Mouse (Mus musculus): ENCODE data around the gene Pax5. TPM values are rescaled to one million over a fixed set of nuclear protein-coding genes. Genes with fewer than 3 reads are reported as not detected.

Gene Pax5
- polyA plus RNA-seq, 1 experiment from 2014 or later: not detected

DNA sequence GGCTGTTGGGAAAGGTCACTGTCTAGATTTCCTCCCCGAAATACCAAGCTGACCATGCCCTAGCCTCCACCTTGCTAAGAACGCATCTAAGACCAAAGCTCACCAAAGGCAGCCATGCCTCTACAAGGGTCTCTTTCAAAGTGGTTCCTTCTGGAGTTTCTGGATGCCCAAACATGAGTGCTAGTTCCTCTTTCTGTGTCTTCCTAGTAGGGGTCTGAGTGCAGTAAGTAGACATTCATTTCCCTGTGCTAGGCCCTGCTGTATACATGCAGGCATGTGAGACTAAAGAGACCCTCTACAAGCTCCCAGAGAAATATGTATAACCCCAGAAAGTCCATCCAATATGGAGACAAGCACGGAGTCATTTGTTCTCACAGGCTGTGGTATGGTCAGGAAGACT, 97.9 kb downstream of the Pax5 start:
- no peak overlapping the region for H3K9ac ChIP-seq (replicated peaks; ENCODE audit: low read depth, low read length)
- H3K4me1 ChIP-seq (ENCODE audit: control insufficient read depth, insufficient read depth, low read length): no peaks in the 10 kb centered on the region
- no peak for ATAC-seq (ENCODE audit: insufficient number of reproducible peaks, insufficient read depth, low FRiP score, low read depth)
- no peaks in the 10 kb centered on the region for H3K27me3 ChIP-seq (ENCODE audit: control insufficient read depth, insufficient read depth, low read length)
- no peaks in the 10 kb centered on the region for H3K36me3 ChIP-seq (ENCODE audit: control insufficient read depth, insufficient read depth, low read length)
- WGBS: 83% methylated on average over 3 of the region's 3 CpGs
- no peak overlapping the region for H3K27ac ChIP-seq (ENCODE audit: low read length)
- no peak overlapping the region for H3K4me2 ChIP-seq (replicated peaks; ENCODE audit: low read depth, low read length)
- no peaks in the 10 kb centered on the region for H3K9me3 ChIP-seq (ENCODE audit: control insufficient read depth, low read depth, low read length)
- no peak overlapping the region for H3K4me3 ChIP-seq (ENCODE audit: low read depth, low read length)

DNA sequence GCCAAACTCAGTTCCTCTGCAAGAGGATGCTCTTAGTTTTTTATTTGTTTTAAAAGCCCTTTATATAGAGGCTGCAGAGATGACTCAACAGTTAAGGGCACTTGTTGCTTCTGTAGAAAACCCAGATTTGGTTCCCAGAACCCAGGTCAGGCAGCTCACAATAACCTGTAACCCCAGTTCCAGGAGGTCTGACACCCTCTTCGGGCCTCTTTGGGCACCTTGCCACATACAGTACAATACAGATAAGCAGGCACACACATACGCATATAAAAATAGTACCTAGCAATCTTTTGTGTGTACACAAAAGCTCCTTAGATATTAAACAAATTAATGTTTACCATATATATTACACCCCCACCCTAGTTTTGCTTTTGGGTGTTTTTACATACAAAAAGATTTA, 104.8 kb downstream of the Pax5 start:
- Histone ChIP-seq H3K9me3 (ENCODE audit: control insufficient read depth, low read depth, low read length) (no peaks in the 10 kb centered on the region), H3K27ac (ENCODE audit: low read length) (no peak overlapping the region), H3K9ac (replicated peaks; ENCODE audit: low read depth, low read length) (no peak overlapping the region), H3K4me2 (replicated peaks; ENCODE audit: low read depth, low read length) (no peak overlapping the region), H3K4me3 (ENCODE audit: low read depth, low read length) (no peak overlapping the region), H3K4me1 (ENCODE audit: control insufficient read depth, insufficient read depth, low read length) (no peaks in the 10 kb centered on the region), H3K27me3 (ENCODE audit: control insufficient read depth, insufficient read depth, low read length) (no peaks in the 10 kb centered on the region), H3K36me3 (ENCODE audit: control insufficient read depth, insufficient read depth, low read length) (no peaks in the 10 kb centered on the region)
- 80% methylated on average over 2 of the region's 2 CpGs for WGBS
- no peak for ATAC-seq (ENCODE audit: insufficient number of reproducible peaks, insufficient read depth, low FRiP score, low read depth)

GRCm38 (mm10) chr4:44602257-44602801, 108.0 kb downstream of the Pax5 start:
- no peaks in the 10 kb centered on the region for H3K36me3 ChIP-seq (ENCODE audit: control insufficient read depth, insufficient read depth, low read length)
- no peaks in the 10 kb centered on the region for H3K9me3 ChIP-seq (ENCODE audit: control insufficient read depth, low read depth, low read length)
- no peak overlapping the region for H3K9ac ChIP-seq (replicated peaks; ENCODE audit: low read depth, low read length)
- H3K4me2 ChIP-seq (replicated peaks; ENCODE audit: low read depth, low read length): no peak overlapping the region
- 18% methylated on average over 4 of the region's 5 CpGs for WGBS
- no peak overlapping the region for H3K27ac ChIP-seq (ENCODE audit: low read length)
- H3K4me3 ChIP-seq (ENCODE audit: low read depth, low read length): no peak overlapping the region
- H3K4me1 ChIP-seq (ENCODE audit: control insufficient read depth, insufficient read depth, low read length): no peaks in the 10 kb centered on the region
- ATAC-seq (ENCODE audit: insufficient number of reproducible peaks, insufficient read depth, low FRiP score, low read depth): no peak
- H3K27me3 ChIP-seq (ENCODE audit: control insufficient read depth, insufficient read depth, low read length): no peaks in the 10 kb centered on the region

GRCm38 (mm10) chr4:44601370-44601769, 108.9 kb downstream of the Pax5 start:
- Histone ChIP-seq H3K4me2 (replicated peaks; ENCODE audit: low read depth, low read length) (no peak overlapping the region), H3K27me3 (ENCODE audit: control insufficient read depth, insufficient read depth, low read length) (no peaks in the 10 kb centered on the region), H3K4me3 (ENCODE audit: low read depth, low read length) (no peak overlapping the region), H3K9me3 (ENCODE audit: control insufficient read depth, low read depth, low read length) (no peaks in the 10 kb centered on the region), H3K9ac (replicated peaks; ENCODE audit: low read depth, low read length) (no peak overlapping the region), H3K4me1 (ENCODE audit: control insufficient read depth, insufficient read depth, low read length) (no peaks in the 10 kb centered on the region), H3K36me3 (ENCODE audit: control insufficient read depth, insufficient read depth, low read length) (no peaks in the 10 kb centered on the region), H3K27ac (ENCODE audit: low read length) (no peak overlapping the region)
- ATAC-seq (ENCODE audit: insufficient number of reproducible peaks, insufficient read depth, low FRiP score, low read depth): no peak
- WGBS: 68% methylated on average over 8 of the region's 8 CpGs

GRCm38 (mm10) chr4:44600875-44601274, 109.4 kb downstream of the Pax5 start:
- H3K4me3 ChIP-seq (ENCODE audit: low read depth, low read length): no peak overlapping the region
- H3K9ac ChIP-seq (replicated peaks; ENCODE audit: low read depth, low read length): no peak overlapping the region
- WGBS: 59% methylated on average over 5 of the region's 5 CpGs
- H3K36me3 ChIP-seq (ENCODE audit: control insufficient read depth, insufficient read depth, low read length): no peaks in the 10 kb centered on the region
- no peaks in the 10 kb centered on the region for H3K4me1 ChIP-seq (ENCODE audit: control insufficient read depth, insufficient read depth, low read length)
- H3K27me3 ChIP-seq (ENCODE audit: control insufficient read depth, insufficient read depth, low read length): no peaks in the 10 kb centered on the region
- H3K27ac ChIP-seq (ENCODE audit: low read length): no peak overlapping the region
- no peak for ATAC-seq (ENCODE audit: insufficient number of reproducible peaks, insufficient read depth, low FRiP score, low read depth)
- H3K9me3 ChIP-seq (ENCODE audit: control insufficient read depth, low read depth, low read length): no peaks in the 10 kb centered on the region
- no peak overlapping the region for H3K4me2 ChIP-seq (replicated peaks; ENCODE audit: low read depth, low read length)

DNA sequence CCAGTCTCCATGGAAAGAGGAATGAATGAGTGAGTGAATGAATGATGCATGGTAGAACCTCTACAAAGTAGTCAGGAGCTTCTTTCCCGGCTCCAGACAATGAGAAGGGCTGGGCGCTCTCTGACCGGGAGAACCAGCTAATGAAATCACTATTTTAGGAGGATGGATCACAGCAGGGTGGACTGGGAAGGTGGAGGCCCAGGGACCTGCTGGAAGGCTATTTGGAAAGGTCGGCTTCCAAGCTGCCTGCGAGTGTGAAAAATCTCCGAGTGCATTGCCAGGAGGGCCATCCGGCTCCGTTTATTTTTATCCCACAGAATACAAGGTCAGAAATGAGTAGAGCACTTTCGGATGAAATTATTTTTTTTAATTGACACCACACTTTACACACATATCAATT, 112.3 kb downstream of the Pax5 start:
- no peak overlapping the region for H3K4me2 ChIP-seq (replicated peaks; ENCODE audit: low read depth, low read length)
- H3K9me3 ChIP-seq (ENCODE audit: control insufficient read depth, low read depth, low read length): no peaks in the 10 kb centered on the region
- 79% methylated on average over 9 of the region's 9 CpGs for WGBS
- H3K27me3 ChIP-seq (ENCODE audit: control insufficient read depth, insufficient read depth, low read length): no peaks in the 10 kb centered on the region
- H3K9ac ChIP-seq (replicated peaks; ENCODE audit: low read depth, low read length): no peak overlapping the region
- no peak overlapping the region for H3K4me3 ChIP-seq (ENCODE audit: low read depth, low read length)
- no peaks in the 10 kb centered on the region for H3K36me3 ChIP-seq (ENCODE audit: control insufficient read depth, insufficient read depth, low read length)
- H3K4me1 ChIP-seq (ENCODE audit: control insufficient read depth, insufficient read depth, low read length): no peaks in the 10 kb centered on the region
- no peak for ATAC-seq (ENCODE audit: insufficient number of reproducible peaks, insufficient read depth, low FRiP score, low read depth)
- H3K27ac ChIP-seq (ENCODE audit: low read length): no peak overlapping the region

GRCm38 (mm10) chr4:44593091-44593490, 117.2 kb downstream of the Pax5 start:
- ATAC-seq (ENCODE audit: insufficient number of reproducible peaks, insufficient read depth, low FRiP score, low read depth): no peak
- Histone ChIP-seq H3K9me3 (ENCODE audit: control insufficient read depth, low read depth, low read length) (no peaks in the 10 kb centered on the region), H3K27ac (ENCODE audit: low read length) (no peak overlapping the region), H3K36me3 (ENCODE audit: control insufficient read depth, insufficient read depth, low read length) (no peaks in the 10 kb centered on the region), H3K4me2 (replicated peaks; ENCODE audit: low read depth, low read length) (no peak overlapping the region), H3K4me3 (ENCODE audit: low read depth, low read length) (no peak overlapping the region), H3K9ac (replicated peaks; ENCODE audit: low read depth, low read length) (no peak overlapping the region), H3K4me1 (ENCODE audit: control insufficient read depth, insufficient read depth, low read length) (no peaks in the 10 kb centered on the region), H3K27me3 (ENCODE audit: control insufficient read depth, insufficient read depth, low read length) (no peaks in the 10 kb centered on the region)
- WGBS: 86% methylated on average over 2 of the region's 2 CpGs

DNA sequence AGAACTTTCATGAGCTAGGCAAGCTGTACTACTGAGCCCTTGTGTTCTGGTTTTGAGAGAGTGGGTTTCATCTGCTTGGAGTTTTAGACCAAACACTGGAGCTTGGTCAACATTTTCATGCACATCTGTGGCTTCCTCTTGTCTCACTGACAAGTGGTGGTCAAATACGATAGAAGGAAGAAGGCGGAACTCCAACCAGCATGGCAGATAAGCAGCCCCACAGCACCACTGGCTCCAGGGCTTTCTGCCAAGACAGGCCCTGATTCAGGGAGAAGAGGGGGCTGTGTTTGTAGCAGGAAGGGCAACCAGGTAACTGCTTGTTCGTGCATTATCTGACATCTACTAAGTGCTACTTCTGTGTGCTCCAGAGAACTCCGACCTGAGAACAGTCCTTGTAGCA, 127.6 kb downstream of the Pax5 start:
- no peak overlapping the region for H3K4me2 ChIP-seq (replicated peaks; ENCODE audit: low read depth, low read length)
- H3K36me3 ChIP-seq (ENCODE audit: control insufficient read depth, insufficient read depth, low read length): no peaks in the 10 kb centered on the region
- no peak overlapping the region for H3K27ac ChIP-seq (ENCODE audit: low read length)
- no peaks in the 10 kb centered on the region for H3K27me3 ChIP-seq (ENCODE audit: control insufficient read depth, insufficient read depth, low read length)
- no peak for ATAC-seq (ENCODE audit: insufficient number of reproducible peaks, insufficient read depth, low FRiP score, low read depth)
- no peak overlapping the region for H3K9ac ChIP-seq (replicated peaks; ENCODE audit: low read depth, low read length)
- no peaks in the 10 kb centered on the region for H3K9me3 ChIP-seq (ENCODE audit: control insufficient read depth, low read depth, low read length)
- H3K4me1 ChIP-seq (ENCODE audit: control insufficient read depth, insufficient read depth, low read length): no peaks in the 10 kb centered on the region
- H3K4me3 ChIP-seq (ENCODE audit: low read depth, low read length): no peak overlapping the region
- WGBS: 86% methylated on average over 4 of the region's 4 CpGs

- no peaks in the 10 kb centered on the region for H3K9me3 ChIP-seq (ENCODE audit: control insufficient read depth, low read depth, low read length)
- no peak for ATAC-seq (ENCODE audit: insufficient number of reproducible peaks, insufficient read depth, low FRiP score, low read depth)
- 51% methylated on average over 5 of the region's 5 CpGs for WGBS
Measured at GRCm38 (mm10) chr4:44578591-44578990, 131.7 kb downstream of the Pax5 start.

More at GRCm38 (mm10) chr4:44578591-44578990, 131.7 kb downstream of the Pax5 start:
- no peak overlapping the region for H3K4me3 ChIP-seq (ENCODE audit: low read depth, low read length)
- H3K4me2 ChIP-seq (replicated peaks; ENCODE audit: low read depth, low read length): no peak overlapping the region
- no peaks in the 10 kb centered on the region for H3K36me3 ChIP-seq (ENCODE audit: control insufficient read depth, insufficient read depth, low read length)
- H3K9ac ChIP-seq (replicated peaks; ENCODE audit: low read depth, low read length): no peak overlapping the region
- no peaks in the 10 kb centered on the region for H3K4me1 ChIP-seq (ENCODE audit: control insufficient read depth, insufficient read depth, low read length)
- H3K27me3 ChIP-seq (ENCODE audit: control insufficient read depth, insufficient read depth, low read length): no peaks in the 10 kb centered on the region
- H3K27ac ChIP-seq (ENCODE audit: low read length): no peak overlapping the region

Data from stomach, embryonic 14.5 days (tissue).